Mouse (Mus musculus) heart, adult 2 months (tissue): ENCODE measurements at regions not wholly inside any gene's neighbourhood (a gene's known extent, or its start where the extent isn't known, plus 50 kb on each side); places are given as distances from the start of the nearest gene placed in this dataset.

Experiments
- DNase-seq, 2 experiments: peaks; one replicate each; pipeline ENCODE4 v3.0.0; 2021
- H3K27ac ChIP-seq: fragments of 200-600 bp; 2 replicates; pipeline ENCODE4 v1.8.1; 2022
- H3K27me3 ChIP-seq: fragments of 200-500 bp; 2 replicates; pipeline ENCODE4 v1.6.1; 2012; ENCODE audit warnings: mild to moderate bottlenecking, low read length, inconsistent platforms, mixed read lengths; ENCODE audit not compliant: control insufficient read depth, insufficient read depth
- H3K36me3 ChIP-seq: fragments of 200-500 bp; 2 replicates; pipeline ENCODE4 v1.6.1; 2012; ENCODE audit warnings: low read length, inconsistent platforms; ENCODE audit not compliant: control insufficient read depth, insufficient read depth
- H3K4me1 ChIP-seq: fragments of 200-500 bp; 2 replicates; pipeline ENCODE4 v1.6.1; 2011; ENCODE audit warnings: low read length; ENCODE audit not compliant: control insufficient read depth, insufficient read depth
- H3K4me3 ChIP-seq: fragments of 200-600 bp; 2 replicates; pipeline ENCODE4 v1.8.1; 2022
- H3K79me2 ChIP-seq: fragments of 200-500 bp; replicated peaks from 2 replicates; pipeline ENCODE4 v1.6.1; 2012; ENCODE audit warnings: mild to moderate bottlenecking, inconsistent platforms, low read length, moderate library complexity, mixed read lengths; ENCODE audit not compliant: control insufficient read depth, insufficient read depth
- H3K9ac ChIP-seq: fragments of 200-500 bp; 2 replicates; pipeline ENCODE4 v1.6.1; 2012; ENCODE audit warnings: low read depth, mild to moderate bottlenecking, control low read depth, inconsistent platforms, low read length, mixed read lengths
- CTCF ChIP-seq: fragments of 200-600 bp; IDR thresholded peaks from 2 replicates; pipeline ENCODE4 v1.8.1; 2022; ENCODE audit warnings: antibody characterized with exemption, mild to moderate bottlenecking, moderate library complexity
- EP300 ChIP-seq: fragments of 200-500 bp; IDR thresholded peaks from 2 replicates; pipeline ENCODE4 v1.6.1; 2011; ENCODE audit warnings: low read depth, low read length, control low read depth; ENCODE audit not compliant: insufficient read depth
- POLR2A ChIP-seq: fragments of 200-500 bp; IDR thresholded peaks from 2 replicates; pipeline ENCODE4 v1.6.1; 2011; ENCODE audit warnings: mild to moderate bottlenecking, low read depth, low read length, control low read depth; ENCODE audit not compliant: insufficient read depth
- WGBS: fragments of 180-500 bp; shearing (Covaris S2); methylation state at CpG from one replicate; pipeline ENCODE4 v1.1.7; 2018; 5-methylcytosine and 5-hydroxymethylcytosine counted together
- intact Hi-C: fragments of 180-260 bp; cut with DNase I; formaldehyde crosslinking; loops from one replicate; pipeline ENCODE4 v1.15.1; 2025

GRCm38 (mm10) chr3:80336123-80336674, 451.9 kb downstream of the Fam198b start:
- no peaks in the 10 kb centered on the region for H3K36me3 ChIP-seq
- intact Hi-C loops = no loop called here
- no peak for DNase-seq
- WGBS = 86% methylated on average over 8 of the region's 8 CpGs
- H3K27me3 ChIP-seq = no peaks in the 10 kb centered on the region
- TF ChIP-seq EP300 (no peak), CTCF (no peak), POLR2A (no peak)
- no peak overlapping the region for H3K4me3 ChIP-seq
- no peaks in the 10 kb centered on the region for H3K4me1 ChIP-seq
- H3K9ac ChIP-seq = no peak overlapping the region
- H3K79me2 ChIP-seq = no peaks in the 10 kb centered on the region
- no peak overlapping the region for H3K27ac ChIP-seq

GRCm38 (mm10) chr3:80367972-80368371, 434.7 kb downstream of the Gria2 start:
- Histone ChIP-seq H3K36me3 (no peaks in the 10 kb centered on the region), H3K9ac (no peak overlapping the region), H3K27me3 (no peaks in the 10 kb centered on the region), H3K27ac (no peak overlapping the region), H3K4me3 (no peak overlapping the region), H3K79me2 (no peaks in the 10 kb centered on the region), H3K4me1 (no peaks in the 10 kb centered on the region)
- TF ChIP-seq EP300 = no peak
- TF ChIP-seq POLR2A = no peak
- TF ChIP-seq CTCF = no peak
- intact Hi-C loops = no loop called here
- no peak for DNase-seq

GRCm38 (mm10) chr3:80369214-80369941, 433.3 kb downstream of the Gria2 start:
- no peak for TF ChIP-seq POLR2A
- no peak for TF ChIP-seq EP300
- TF ChIP-seq CTCF = no peak
- Histone ChIP-seq H3K4me3 (no peak overlapping the region), H3K79me2 (no peaks in the 10 kb centered on the region), H3K36me3 (no peaks in the 10 kb centered on the region), H3K4me1 (no peaks in the 10 kb centered on the region), H3K27me3 (no peaks in the 10 kb centered on the region), H3K9ac (no peak overlapping the region), H3K27ac (no peak overlapping the region)
- DNase-seq = no peak
- intact Hi-C loops = no loop called here
- WGBS = 66% methylated on average over 4 of the region's 4 CpGs

DNA sequence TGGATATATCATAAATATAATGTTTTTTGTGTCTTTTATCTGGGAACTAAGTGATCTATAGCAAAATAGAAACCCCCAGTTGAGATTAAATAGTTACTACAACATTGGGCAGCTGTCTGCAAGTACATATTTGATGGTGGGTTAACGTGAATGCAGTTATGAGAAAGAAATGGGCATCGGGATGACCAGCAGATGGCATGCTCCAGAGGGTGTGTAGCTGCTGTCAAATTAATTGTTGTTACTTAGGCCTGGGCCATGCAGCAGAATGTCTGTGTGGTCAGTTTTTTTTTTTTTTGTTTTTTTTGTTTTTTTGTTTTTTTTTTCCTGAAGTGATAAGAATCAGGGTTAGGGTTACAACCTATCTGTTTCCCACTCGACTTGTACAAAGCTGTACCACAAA, 430.2 kb downstream of the Gria2 start:
- TF ChIP-seq EP300 (no peak), CTCF (no peak), POLR2A (no peak)
- Histone ChIP-seq H3K4me1 (no peaks in the 10 kb centered on the region), H3K9ac (no peak overlapping the region), H3K27ac (no peak overlapping the region), H3K4me3 (no peak overlapping the region), H3K79me2 (no peaks in the 10 kb centered on the region), H3K27me3 (no peaks in the 10 kb centered on the region), H3K36me3 (no peaks in the 10 kb centered on the region)
- intact Hi-C loops = no loop called here
- WGBS = 54% methylated on average over 3 of the region's 3 CpGs
- no peak for DNase-seq

GRCm38 (mm10) chr3:80385986-80386385, 416.6 kb downstream of the Gria2 start:
- DNase-seq = no peak
- 66% methylated on average over 2 of the region's 2 CpGs for WGBS

GRCm38 (mm10) chr3:80396240-80396639, 406.4 kb downstream of the Gria2 start:
- TF ChIP-seq CTCF = no peak
- no peak for TF ChIP-seq POLR2A
- TF ChIP-seq EP300 = no peak
- no peak for DNase-seq
- Histone ChIP-seq H3K79me2 (no peaks in the 10 kb centered on the region), H3K36me3 (no peaks in the 10 kb centered on the region), H3K27ac (no peak overlapping the region), H3K27me3 (no peaks in the 10 kb centered on the region), H3K4me1 (no peaks in the 10 kb centered on the region), H3K9ac (no peak overlapping the region), H3K4me3 (no peak overlapping the region)
- intact Hi-C loops = no loop called here
- WGBS = 64% methylated on average over 4 of the region's 4 CpGs

More at GRCm38 (mm10) chr3:80385986-80386385, 416.6 kb downstream of the Gria2 start:
- Histone ChIP-seq H3K4me3 (no peak overlapping the region), H3K27ac (no peak overlapping the region), H3K27me3 (no peaks in the 10 kb centered on the region), H3K79me2 (no peaks in the 10 kb centered on the region), H3K9ac (no peak overlapping the region), H3K4me1 (no peaks in the 10 kb centered on the region), H3K36me3 (no peaks in the 10 kb centered on the region)
- no peak for TF ChIP-seq EP300
- TF ChIP-seq CTCF = no peak
- no peak for TF ChIP-seq POLR2A
- intact Hi-C loops = no loop called here
